Comparison of ENCODE assay signal across 8 mouse cellular contexts in the genomic region with DNA sequence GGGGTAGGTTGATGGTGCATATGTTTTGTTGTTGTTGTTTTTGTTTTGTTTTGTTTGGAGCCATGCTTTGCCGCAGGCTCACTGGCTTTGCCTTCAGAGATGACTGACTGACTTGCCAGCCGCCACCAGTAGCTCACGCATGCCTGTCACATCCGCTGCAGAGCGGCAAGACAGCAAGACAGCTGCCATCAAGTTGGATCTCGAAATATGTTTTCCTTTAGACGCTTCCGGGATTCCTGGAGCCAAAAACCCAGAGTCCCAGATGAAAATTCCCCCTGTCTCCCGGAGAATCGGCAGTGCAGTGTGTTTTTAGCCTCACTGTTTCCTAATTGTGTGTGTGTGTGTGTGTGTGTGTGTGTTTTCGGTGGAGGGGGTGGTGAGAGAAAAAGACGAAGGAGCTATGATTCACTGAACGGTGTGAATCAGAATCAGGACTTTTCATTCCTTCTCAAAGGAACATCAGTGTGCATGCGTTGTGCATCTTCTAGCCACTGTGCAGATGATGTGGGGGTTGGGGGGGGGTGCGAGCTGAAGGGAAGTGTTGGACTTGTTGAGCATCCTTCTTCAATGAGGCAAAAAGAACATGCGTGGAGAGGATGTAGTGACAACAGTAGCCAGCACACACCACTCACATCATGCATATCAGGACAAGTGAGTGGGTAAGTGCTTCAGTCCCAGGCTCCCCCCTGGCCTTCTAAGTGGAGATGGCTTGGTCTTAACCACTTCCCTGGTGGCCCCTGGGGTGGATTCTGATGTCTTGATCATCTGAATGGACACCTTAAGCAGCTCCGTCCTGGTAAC.
DNase-seq lines count a peak whose midpoint lies in the region; ATAC-seq and TF ChIP-seq lines count a peak whose summit lies in the region.

No protein-coding gene starts in this region.

- intact Hi-C loops in left cerebral cortex, adult 2 months (cut with DNase I) = loop anchor here (2.0 kb wide), 1 partner anchor 24 kb away; no protein-coding TSS in a partner anchor
- intact Hi-C loops in left cerebral cortex, postnatal 4 days (cut with DNase I) = no loop called here

- H3K9ac ChIP-seq in heart, embryonic 13.5 days = peak overlapping the region; percentile 55
- 0 out of 2 replicates have a peak overlapping the region, but pooled peaks have one; percentile 0 for H3K9ac ChIP-seq in midbrain, embryonic 16.5 days (ENCODE audit: low read depth, low read length)

- peak overlapping the region; percentile 59 for H3K4me2 ChIP-seq in heart, embryonic 13.5 days
- peak overlapping the region; percentile 27 for H3K4me2 ChIP-seq in midbrain, embryonic 16.5 days (ENCODE audit: low read length)

- DNase-seq in CD4-positive, CD25-positive, alpha-beta regulatory T cell, adult 2 months (ENCODE audit: low read depth, low spot score) = peak; percentile 11
- DNase-seq in left cerebral cortex, adult 2 months (ENCODE audit: extremely low spot score in 1 of 2, low spot score in 2 of 2) = peak; percentile 21 to 41
- no peak for DNase-seq in left cerebral cortex, postnatal 4 days
- no peak for DNase-seq in layer of hippocampus, adult 8-10 months (ENCODE audit: low spot score in 2 of 2)
- no peak for DNase-seq in spleen, postnatal 4 days (ENCODE audit: low spot score in 2 of 2)

- H3K27me3 ChIP-seq in heart, embryonic 13.5 days (replicated peaks) = no peaks in the 10 kb centered on the region
- peaks cover 3% of the 10 kb centered on the region; the same call in 1 of the 2 replicates for H3K27me3 ChIP-seq in midbrain, embryonic 16.5 days (ENCODE audit: control insufficient read depth, insufficient read depth, low read depth, low read length)

- no peaks in the 10 kb centered on the region for H3K9me3 ChIP-seq in heart, embryonic 13.5 days
- H3K9me3 ChIP-seq in midbrain, embryonic 16.5 days (replicated peaks; ENCODE audit: control insufficient read depth, low read length, poor library complexity, severe bottlenecking) = no peaks in the 10 kb centered on the region

- H3K36me3 ChIP-seq in heart, embryonic 13.5 days = no peaks in the 10 kb centered on the region
- no peaks in the 10 kb centered on the region for H3K36me3 ChIP-seq in midbrain, embryonic 16.5 days (ENCODE audit: control insufficient read depth, insufficient read depth, low read length)

- no peak overlapping the region; the same call in 1 of the 2 replicates for H3K4me3 ChIP-seq in left cerebral cortex, adult 2 months
- peak overlapping the region; percentile 19 for H3K4me3 ChIP-seq in heart, embryonic 13.5 days
- no peak overlapping the region for H3K4me3 ChIP-seq in midbrain, embryonic 16.5 days (ENCODE audit: low read depth, low read length)

- no peak for ATAC-seq in CD4-positive, CD25-positive, alpha-beta regulatory T cell, adult 4 months
- ATAC-seq in heart, embryonic 13.5 days (ENCODE audit: extremely low read depth, insufficient number of reproducible peaks, low FRiP score, low TSS enrichment) = no peak
- no peak for ATAC-seq in midbrain, embryonic 16.5 days

- H3K4me1 ChIP-seq in heart, embryonic 13.5 days = peaks cover 69% of the 10 kb centered on the region
- peaks cover 41% of the 10 kb centered on the region for H3K4me1 ChIP-seq in midbrain, embryonic 16.5 days (ENCODE audit: control insufficient read depth, insufficient read depth, low read length)

- WGBS in heart, embryonic 13.5 days = 34% methylated on average over 17 of the region's 17 CpGs
- WGBS in midbrain, embryonic 16.5 days = 48% methylated on average over 17 of the region's 17 CpGs

- TF ChIP-seq CTCF in left cerebral cortex, adult 2 months (IDR thresholded peaks at IDR 0.05) = no peak

- H3K27ac ChIP-seq in left cerebral cortex, adult 2 months = peak overlapping the region; percentile 36; the same call in 1 of the 2 replicates
- peak overlapping the region; percentile 21 for H3K27ac ChIP-seq in heart, embryonic 13.5 days (replicated peaks)
- H3K27ac ChIP-seq in midbrain, embryonic 16.5 days (ENCODE audit: low read length) = no peak overlapping the region

Comparison
In these comparisons a context has a peak if more than half of its experiments do, and no peak if none do; other contexts are left out.
1. DNase-seq: peak in CD4-positive, CD25-positive, alpha-beta regulatory T cell, adult 2 months (single experiment) and left cerebral cortex, adult 2 months (2 of 2); none in left cerebral cortex, postnatal 4 days (single experiment), layer of hippocampus, adult 8-10 months (0 of 2) and spleen, postnatal 4 days (0 of 2).